Mouse (Mus musculus) spleen, embryonic (tissue): ENCODE data around the gene Trp53rka.

Experiments used
- CTCF ChIA-PET: fragments of 350-600 bp; sonication (Branson Sonifier 250); formaldehyde crosslinking; loops from one replicate; lab custom pipeline; 2022; lab: Charles Lee

Gene Trp53rka

DNA sequence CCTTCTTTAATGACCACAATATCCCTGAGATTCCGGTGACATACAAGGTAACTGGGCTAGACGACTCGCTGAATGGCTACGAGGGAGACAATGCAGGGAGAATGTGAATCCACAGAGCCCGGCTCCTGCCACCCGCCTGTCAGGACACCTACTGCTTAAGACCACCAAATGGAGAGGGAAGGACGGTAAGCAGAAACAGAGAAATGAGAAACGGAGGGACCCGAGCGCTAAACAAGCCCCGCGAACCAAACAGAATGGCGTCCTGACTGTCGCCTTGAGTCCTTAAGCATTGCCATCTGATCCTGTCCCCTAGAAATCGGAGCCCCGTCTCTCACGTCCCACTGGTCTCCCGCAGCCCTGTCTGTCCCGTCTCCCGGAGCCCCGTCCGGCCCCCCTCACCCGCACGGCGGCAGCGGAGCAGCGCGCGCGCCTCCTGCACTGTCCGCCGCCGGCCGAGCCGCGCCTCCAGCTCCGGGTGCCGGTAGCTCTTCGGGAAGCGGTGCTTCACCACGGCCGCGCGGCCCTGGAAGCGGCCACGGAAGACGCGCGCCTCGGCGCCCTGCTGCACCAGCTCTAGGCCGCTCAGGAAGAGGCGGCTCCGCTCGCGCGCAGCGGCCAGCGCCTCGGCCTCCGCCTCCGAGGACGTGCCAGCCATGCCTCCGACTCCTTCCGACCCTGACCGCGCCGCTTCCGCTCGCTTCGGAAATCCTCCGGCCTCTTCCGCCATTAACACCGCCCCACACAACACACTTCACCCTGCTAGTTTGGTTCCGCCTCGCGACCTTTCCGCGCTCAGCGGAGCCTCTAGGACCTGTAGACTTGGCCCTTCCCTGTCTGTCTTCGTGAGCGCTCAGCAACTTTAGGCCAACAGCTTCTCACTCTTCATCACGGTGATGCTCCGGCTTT, at the start of gene Trp53rka:
Gene Trp53rka, minus strand, starts transcription at position 677 of the 906 bp plus-strand sequence.
- CTCF ChIA-PET, result interaction anchor here (0.5 to 0.6 kb wide), 2 partner anchors 653 to 1128 kb away, joined by 3 to 4 read pairs; no protein-coding TSS in a partner anchor

DNA sequence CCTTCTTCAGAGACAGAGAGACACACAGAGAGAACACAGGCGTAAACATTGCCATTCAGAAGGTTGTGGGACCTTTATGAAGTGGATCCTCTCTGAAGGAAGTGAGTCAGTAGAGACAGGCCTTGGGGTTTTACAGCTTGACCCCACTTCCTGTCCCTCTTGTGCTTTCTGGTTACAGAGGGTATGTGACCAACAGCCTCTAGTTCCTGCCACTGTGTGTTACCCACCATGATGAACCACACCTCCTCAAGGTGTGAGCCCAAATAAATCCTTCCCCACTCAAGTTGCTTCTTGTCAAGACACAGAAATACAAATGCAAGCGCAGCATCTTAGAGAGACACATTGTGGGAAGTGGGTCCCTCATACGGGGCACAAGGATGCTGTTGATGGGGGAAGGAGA, 47.9 kb upstream of the Trp53rka start:
- CTCF ChIA-PET, result no interaction called here

DNA sequence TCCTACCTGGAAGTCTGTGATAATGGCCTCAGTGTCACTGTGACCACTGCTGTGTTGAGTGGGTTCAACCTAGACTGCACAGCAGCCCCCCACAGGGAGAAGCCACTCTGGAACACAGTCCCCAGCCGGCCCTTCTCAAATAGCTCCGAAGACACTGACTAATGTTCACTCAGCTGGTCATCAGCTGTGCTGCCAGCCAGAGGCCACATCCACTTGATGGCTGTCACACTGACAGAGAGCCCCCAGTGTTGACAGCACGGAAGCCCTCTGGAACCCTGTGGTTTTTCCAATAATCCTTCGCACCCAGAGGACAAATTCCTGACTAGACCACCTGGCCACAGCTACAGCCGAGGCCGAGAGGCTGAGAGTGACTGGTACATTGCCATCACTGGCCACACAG, 40.7 kb upstream of the Trp53rka start:
- CTCF ChIA-PET, result no interaction called here

DNA sequence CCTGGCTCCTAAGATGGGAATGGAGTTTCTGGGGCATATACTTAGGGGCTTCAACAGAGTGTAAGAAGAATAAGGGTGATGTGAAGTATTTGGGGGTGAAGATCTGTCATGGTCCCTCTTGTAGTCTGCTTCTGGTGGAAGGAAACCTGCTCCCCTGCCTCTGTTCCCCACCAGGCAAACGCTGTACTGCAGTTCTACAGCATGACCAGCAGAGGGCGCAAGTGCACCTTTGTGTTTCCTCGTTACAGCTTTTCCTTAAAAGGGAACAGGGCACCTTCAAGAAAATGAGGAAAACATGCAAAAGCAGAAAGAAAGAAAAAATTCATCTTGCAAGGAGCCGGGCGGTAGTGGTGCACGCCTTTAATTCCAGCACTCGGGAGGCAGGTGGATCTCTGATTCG, 36.0 kb upstream of the Trp53rka start:
- CTCF ChIA-PET, result no interaction called here

DNA sequence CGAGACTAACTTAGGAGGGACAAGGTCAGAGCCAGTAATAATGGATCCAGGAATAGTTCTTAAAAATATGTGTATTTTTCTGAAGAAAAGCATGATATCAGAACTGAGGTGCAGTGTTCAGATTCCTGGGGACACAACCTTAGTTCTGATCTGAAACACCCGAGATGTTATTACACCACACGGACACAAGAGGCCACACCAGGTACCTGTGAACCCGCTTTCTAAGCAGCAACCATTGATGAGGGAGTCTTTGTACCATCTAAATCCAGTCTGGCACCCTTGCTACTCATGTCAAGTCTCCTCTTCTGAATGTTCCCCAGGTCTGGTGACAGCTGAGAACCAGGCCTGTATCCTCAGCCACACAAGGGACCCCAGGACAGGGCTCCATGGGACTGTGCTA, 32.5 kb upstream of the Trp53rka start:
- CTCF ChIA-PET, result no interaction called here

DNA sequence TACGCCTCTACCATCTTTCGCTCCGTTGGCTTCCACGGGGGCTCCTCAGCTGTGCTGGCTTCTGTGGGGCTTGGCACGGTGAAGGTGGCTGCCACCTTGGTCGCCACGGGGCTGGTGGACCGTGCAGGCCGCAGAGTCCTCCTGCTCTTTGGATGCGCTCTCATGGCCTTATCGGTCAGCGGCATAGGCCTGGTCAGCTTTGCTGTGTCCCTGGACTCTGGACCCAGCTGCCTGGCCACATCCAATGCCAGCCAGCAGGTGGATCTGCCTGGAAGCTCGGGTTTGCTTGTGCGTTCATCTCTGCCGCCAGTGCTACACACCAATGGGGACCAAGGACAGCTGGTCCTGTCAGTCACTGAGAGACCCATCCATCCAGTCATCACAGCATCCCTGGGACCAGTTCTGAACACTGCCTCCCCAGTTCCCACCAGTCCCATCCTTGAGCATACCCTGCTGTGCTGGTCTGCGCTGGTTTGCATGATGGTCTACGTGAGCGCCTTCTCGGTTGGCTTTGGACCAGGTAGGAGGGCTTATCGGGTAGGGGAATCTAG, 22.1 kb upstream of the Trp53rka start:
- CTCF ChIA-PET, result interaction anchor here (0.6 kb wide), 1 partner anchor 106 kb away, joined by 6 read pairs; no protein-coding TSS in a partner anchor

DNA sequence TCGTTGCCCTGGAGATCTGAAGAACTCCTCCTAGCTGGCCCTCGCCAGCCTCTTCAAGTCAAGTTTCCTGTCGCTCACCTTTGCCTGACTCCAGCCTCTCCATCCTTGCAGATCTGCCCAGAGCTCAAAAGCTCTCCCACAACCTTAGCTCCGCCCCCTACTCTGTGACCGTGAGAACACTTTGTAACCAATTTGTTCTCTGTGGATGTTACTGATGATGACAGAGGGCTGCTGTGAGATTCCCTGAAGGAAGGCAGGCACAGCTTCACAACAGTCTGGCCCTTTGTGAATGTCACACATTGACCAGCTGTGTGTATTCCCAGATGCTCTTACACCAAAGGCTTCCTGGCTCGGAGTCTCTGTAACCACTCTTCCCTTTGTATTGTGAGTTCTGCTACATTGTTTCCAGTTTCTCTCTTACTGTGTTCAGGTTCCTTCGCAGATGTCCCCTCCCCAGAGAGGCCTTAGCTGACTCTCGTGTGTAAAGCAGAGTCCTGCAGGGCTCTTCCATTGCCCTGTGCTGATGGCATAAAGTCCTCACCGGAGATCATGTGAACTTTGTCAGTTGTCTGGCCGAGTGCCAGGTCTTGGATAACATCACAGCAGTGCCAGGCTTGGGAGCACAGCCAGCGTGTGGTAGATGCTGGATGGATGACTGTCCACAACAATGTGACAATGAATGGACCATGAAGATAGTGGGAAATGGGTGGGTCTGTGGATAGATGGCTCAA, 19.9 kb upstream of the Trp53rka start:
- CTCF ChIA-PET, result no interaction called here

DNA sequence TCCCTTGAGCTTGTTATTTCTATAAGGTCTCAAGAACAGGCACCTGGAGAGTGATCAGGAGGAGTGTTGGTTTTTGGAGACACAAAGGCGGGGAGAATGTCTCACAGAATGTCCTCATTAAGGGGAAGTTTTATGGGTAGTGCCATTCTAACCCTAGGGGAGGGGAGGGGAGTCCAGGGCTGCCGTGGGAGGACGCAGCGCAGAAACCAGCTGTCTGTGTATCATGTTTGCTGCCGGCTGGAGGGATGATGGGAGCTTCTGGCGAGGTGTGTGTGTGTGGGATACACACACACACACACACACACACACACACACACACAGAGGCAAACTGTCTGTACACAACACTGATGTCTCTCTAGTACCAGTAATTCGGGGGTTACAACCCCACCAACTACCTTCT, 19.3 kb upstream of the Trp53rka start:
- CTCF ChIA-PET, result no interaction called here

DNA sequence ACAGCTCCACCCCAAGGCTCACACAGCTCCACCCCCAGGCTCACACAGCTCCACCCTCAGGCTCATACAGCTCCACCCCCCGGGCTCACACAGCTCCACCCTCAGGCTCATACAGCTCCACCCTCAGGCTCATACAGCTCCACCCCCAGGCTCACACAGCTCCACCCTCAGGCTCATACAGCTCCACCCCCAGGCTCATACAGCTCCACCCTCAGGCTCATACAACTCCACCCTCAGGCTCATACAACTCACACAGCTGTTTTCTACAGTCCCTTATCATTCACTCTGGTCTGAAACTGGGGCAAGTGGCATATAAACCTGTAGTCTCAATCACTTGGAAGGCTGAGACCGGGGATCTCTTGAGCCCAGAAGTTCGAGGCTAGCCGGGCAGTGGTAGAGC, 18.4 kb upstream of the Trp53rka start:
- CTCF ChIA-PET, result interaction anchor here (0.9 kb wide), 1 partner anchor 619 kb away, joined by 3 read pairs; no protein-coding TSS in a partner anchor

DNA sequence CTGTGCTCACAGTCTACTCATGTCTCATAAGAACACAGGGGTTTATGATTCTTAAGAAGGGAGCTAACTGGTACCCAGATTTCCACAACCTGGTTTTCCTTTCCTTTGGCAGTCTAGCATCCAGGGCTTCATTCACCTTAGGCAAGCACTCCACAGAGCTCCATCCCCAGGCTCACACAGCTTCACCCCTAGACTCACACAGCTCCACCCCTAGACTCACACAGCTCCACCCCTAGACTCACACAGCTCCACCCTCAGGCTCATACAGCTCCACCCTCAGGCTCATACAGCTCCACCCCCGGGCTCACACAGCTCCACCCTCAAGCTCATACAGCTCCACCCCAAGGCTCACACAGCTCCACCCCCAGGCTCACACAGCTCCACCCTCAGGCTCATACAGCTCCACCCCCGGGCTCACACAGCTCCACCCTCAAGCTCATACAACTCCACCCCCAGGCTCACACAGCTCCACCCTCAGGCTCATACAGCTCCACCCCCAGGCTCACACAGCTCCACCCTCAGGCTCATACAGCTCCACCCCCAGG, 17.9 kb upstream of the Trp53rka start:
- CTCF ChIA-PET, result interaction anchor here (0.9 kb wide), 1 partner anchor 619 kb away, joined by 3 read pairs; no protein-coding TSS in a partner anchor

DNA sequence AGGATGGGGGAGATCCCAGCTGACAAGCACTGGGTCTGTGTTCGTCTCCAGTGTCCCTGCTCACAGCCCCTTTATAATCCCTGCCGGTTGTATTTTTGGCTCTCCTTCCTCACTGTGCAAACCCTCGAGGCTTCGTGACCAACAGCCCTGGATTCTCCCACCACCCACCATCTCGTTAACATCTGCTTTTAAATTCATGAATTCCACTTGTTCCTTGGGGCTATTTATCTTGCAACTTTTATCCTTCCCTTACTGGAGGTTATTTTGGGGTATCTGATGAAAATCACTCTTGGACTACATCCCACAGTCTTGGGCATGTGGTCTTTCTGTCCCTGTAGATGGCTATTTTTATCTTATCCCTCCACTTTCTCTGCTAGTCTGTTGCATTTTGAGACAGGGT, 17.3 kb upstream of the Trp53rka start:
- CTCF ChIA-PET, result no interaction called here

DNA sequence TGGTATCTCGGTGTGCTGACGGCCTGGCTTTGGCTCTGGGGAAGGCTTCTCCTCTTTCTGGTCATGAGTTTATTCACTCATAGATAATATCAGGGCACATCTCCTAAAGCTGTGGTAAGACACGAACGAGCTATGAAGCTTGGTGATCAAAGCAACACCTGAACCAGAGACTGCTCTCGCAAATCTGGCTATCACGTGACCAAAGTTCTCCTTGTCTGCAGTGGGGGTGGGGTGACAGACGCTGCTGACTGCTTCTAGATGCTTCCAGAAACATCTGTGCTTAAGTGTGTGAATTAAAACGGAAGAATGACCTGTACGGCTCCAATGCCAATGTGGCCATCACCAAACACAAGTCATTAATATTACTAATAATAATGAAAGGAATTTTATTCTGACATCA, 16.6 kb upstream of the Trp53rka start:
- CTCF ChIA-PET, result no interaction called here

DNA sequence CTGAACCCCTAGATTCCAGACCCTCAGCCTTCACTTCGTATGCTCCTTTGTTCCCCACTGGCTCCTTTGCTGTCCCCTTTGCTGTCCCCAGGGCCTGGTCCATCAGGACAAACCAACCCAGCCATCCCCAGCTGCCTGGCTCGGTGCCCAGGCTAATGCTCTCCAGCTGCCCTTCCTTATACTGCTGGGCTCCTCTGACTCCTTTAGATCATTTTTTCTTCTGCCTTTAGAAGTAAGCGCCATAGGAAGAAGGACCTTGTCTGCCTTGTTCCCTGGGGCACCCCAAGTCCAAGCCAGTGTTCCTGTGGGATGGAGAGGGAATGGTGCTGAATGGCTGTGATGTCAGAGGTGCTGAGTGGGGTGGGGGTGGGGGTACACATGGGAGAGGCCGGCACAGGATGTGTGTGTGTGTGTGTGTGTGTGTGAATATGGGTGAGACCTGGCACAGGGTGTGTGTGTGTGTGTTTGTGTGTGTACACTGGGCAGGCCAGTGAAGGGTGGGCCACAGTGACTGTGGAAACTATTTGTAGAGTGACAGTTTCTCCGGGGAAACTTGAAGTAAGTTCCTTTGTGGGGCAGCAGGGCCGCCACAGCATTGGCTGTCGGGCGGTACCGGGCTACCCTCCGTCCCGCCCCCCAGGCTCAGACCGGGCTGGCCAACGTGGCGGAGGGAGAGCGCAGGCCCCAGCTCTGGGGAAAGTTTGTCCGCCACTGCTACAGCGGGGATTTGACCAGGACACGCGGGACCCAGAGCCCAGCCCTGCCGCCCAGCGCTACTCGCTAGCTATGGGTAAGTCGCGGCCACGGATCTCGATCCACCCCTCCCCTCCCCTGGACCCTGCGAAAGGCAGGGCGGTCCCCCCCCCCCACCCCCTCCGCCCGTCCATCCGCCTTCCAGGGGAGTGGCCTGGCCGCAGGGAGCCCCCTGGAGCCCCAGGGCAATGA, 10.4 kb upstream of the Trp53rka start, which contains the start of gene Slc2a10:
Gene Slc2a10, plus strand, starts transcription at position 529 of the 945 bp plus-strand sequence.
- CTCF ChIA-PET, result no interaction called here

DNA sequence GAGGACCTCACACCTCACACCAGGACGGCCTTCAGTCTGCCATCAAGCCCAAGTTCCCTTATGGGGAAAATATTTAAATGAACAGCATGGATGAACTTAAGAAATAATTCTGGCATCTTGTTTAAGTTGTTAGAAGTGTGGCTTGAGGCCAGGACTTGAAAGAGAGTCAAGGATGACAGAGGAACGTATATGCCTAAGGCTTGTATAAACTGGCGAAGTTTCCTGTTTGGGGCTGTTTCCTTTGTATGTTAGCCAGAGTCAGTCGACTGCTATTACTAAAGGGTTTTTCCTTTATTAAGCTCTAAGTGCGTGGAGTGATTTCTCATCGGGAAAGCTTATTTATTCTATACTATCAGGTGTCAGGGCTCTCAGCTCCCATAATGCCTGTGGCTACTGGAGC, 5.7 kb upstream of the Trp53rka start:
- CTCF ChIA-PET, result no interaction called here

DNA sequence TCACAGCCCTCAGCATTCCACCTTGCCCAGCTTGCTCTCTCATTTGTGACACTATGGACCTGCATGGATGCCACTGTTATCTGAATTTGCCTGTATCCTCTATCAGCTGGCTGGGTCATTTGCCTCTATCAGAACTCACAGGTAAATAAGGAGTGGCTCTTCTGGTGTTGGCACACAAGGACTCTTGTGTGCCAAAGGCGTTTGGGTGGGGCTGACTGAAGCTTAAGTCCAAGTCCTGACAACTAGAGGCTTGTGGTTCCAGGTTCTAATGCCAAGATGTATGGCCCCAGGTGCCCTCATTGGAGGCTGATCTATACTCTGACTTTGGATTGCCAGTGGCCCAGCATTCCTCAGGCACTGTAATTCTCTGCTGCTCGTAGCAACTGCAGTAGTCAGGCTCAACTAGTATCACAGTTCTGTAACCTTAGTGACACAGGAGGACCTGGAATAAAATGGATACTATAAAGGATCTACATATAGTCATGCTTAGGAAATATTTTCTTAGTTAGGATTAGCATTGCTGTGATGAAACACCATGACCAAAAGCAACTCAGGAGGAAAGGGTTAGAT, 4.7 kb upstream of the Trp53rka start:
- CTCF ChIA-PET, result no interaction called here

DNA sequence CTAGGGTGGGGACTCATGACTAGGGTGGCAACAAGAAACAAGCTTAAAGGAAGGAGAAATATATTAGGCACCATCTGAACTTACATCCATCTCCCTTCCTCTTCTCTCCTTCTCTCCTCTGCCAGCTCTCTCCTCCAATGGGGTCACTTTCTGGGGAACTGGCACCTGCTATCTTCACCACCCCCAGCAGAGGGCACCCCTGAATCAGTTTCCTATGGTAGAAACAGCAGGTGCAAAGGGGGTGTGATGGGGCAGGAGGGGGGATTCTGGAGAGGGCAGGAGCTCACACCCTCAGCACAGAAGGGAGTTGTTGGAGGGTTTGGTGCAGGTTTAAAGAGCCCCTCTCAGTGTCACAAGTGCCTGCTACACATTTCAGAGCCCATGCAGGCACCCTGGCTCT, 3.1 kb upstream of the Trp53rka start:
- CTCF ChIA-PET, result no interaction called here

DNA sequence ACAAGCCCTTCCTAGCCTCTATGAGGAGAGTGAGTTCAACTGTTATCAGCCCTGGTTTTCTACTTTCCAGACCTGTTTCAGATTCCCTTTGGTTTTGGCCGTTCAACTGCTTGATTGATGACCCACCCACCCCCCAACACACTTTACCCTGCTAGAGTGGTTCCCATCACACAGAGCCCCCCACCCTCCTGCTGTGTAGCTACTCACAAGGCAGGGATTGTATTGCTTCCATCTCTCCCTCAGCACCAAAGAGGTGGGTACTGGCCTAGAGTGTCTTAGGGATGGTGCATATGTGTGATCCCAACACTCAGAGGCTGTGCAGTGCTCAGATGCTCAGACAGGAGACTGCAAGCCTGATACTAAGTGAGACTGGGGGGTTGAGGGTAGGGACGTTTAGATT, 1.4 kb upstream of the Trp53rka start:
- CTCF ChIA-PET, result interaction anchor here (0.7 kb wide), 1 partner anchor 1486 kb away, joined by 7 read pairs; no protein-coding TSS in a partner anchor

DNA sequence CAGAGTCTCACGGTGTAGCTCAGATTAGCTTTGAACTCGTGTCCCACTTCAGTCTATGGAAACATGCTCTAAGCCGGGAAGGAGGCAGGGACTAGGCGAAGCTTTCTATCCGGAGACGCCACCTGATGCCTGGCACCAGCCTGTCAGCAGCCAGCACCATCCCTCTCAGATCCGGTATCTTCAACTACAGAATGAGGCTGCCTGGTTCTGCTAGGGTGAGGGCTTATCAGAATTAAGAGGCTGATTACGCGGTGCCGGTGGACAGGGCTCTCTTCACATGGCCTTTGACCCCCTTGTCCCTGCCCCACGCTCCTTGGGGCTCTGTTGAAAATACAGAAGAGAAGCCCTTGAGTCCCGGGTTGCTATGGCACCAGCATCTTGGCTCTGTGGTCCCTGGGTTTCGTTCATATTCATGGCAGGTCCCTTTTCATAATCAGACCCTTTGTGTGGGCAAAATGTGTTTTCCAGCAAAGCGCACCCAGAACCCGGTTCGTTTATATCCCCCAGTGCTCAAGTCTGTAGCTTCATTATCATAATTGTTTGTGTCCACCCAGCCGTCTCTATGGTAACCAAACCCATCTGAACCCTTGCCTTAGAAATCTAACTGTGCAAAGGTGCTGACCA, 575 bp upstream of the Trp53rka start:
- CTCF ChIA-PET, result interaction anchor here (0.5 to 0.6 kb wide), 2 partner anchors 653 to 1129 kb away, joined by 3 to 4 read pairs; no protein-coding TSS in a partner anchor

DNA sequence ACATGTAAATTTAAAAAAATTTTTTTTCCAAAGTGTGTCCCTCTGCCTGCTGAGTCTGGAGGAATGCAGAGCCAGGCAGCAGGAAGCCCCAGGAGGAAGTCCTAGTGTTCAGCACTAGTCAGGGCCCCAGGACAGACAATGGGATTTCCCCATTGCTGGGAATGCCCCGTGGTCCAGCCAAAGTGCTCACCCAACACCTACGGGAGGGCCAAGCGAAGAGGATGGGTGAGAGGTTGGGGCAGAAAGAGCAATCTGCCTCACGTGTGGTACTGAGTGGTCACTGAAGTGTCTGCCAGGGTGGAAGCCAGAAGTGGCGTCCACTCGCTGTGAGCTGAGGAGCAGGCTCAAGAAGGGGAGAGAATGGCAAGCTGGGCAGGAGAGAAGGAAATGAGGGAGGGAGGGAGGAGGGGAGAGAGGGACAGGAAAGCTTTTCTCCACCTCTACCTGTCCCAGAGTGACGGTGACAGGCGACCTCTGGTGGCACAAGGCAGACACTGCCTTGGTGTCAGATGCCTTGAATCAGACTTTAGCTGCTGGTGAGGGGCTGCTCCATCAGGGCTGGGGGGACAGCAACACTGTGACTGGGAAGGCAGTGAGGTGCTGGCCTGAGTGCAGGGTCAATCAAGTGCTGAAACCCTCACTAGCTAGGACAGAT, 6.1 kb downstream of the Trp53rka start:
- CTCF ChIA-PET, result interaction anchor here (0.6 kb wide), 1 partner anchor 129 kb away, joined by 7 read pairs; no protein-coding TSS in a partner anchor
